Mouse (Mus musculus) lung, postnatal 0 days (tissue): ENCODE results near the gene Efcab8.

ENCODE experiments used
- CTCF ChIP-seq: IDR thresholded peaks from 2 replicates; pipeline ENCODE4 v1.5.1; 2016; ENCODE audit warnings: antibody characterized with exemption, mild to moderate bottlenecking
- EP300 ChIP-seq: IDR thresholded peaks from 2 replicates; pipeline ENCODE4 v1.6.1; 2016; ENCODE audit warnings: antibody characterized with exemption, mild to moderate bottlenecking, control low read depth

- TF ChIP-seq CTCF = no peak
- no peak for TF ChIP-seq EP300
Observed at GRCm38 (mm10) chr2:153827171-153827830, 47.6 kb downstream of the Efcab8 start.
